Mouse (Mus musculus): ENCODE measurements around the gene C1qbp. TPM values are rescaled to one million over a fixed set of nuclear protein-coding genes. Genes with fewer than 3 reads are reported as not detected.

The C1qbp gene
- total RNA-seq, 2 experiments from 2014 or later: 120 TPM

GRCm38 (mm10) chr11:70975193-70975592, 7.6 kb downstream of the C1qbp start:
- no peak for DNase-seq (ENCODE audit: low spot score)

GRCm38 (mm10) chr11:70973947-70974346, 8.9 kb downstream of the C1qbp start:
- no peak for DNase-seq (ENCODE audit: low spot score)

- no peak for DNase-seq (ENCODE audit: low spot score)
Measured at GRCm38 (mm10) chr11:70972586-70972985, 10.2 kb downstream of the C1qbp start.

- DNase-seq (ENCODE audit: low spot score): no peak
Measured at GRCm38 (mm10) chr11:70970560-70971540, 12.0 kb downstream of the C1qbp start.

- DNase-seq (ENCODE audit: low spot score): peak; percentile 94
Measured at GRCm38 (mm10) chr11:70969821-70970559, 12.8 kb downstream of the C1qbp start, which contains the start of the genes Nup88 and Rpain. Gene Nup88 (minus strand): TSS chr11:70969973. Gene Rpain (plus strand): TSS chr11:70970213.

GRCm38 (mm10) chr11:70969271-70969794, 13.5 kb downstream of the C1qbp start:
- no peak for DNase-seq (ENCODE audit: low spot score)

- no peak for DNase-seq (ENCODE audit: low spot score)
Measured at GRCm38 (mm10) chr11:70964222-70964907, 18.5 kb downstream of the C1qbp start.

- no peak for DNase-seq (ENCODE audit: low spot score)
Measured at GRCm38 (mm10) chr11:70960786-70961554, 21.9 kb downstream of the C1qbp start.

- DNase-seq (ENCODE audit: low spot score): no peak
Measured at GRCm38 (mm10) chr11:70954711-70955110, 28.1 kb downstream of the C1qbp start.

- DNase-seq (ENCODE audit: low spot score): no peak
Measured at GRCm38 (mm10) chr11:70944935-70945817, 37.6 kb downstream of the C1qbp start.

- DNase-seq (ENCODE audit: low spot score): no peak
Measured at GRCm38 (mm10) chr11:70943651-70944050, 39.2 kb downstream of the C1qbp start.

- no peak for DNase-seq (ENCODE audit: low spot score)
Measured at GRCm38 (mm10) chr11:70942596-70942995, 40.2 kb downstream of the C1qbp start.

- DNase-seq (ENCODE audit: low spot score): no peak
Measured at GRCm38 (mm10) chr11:70935316-70935715, 47.5 kb downstream of the C1qbp start.

- DNase-seq (ENCODE audit: low spot score): no peak
Measured at GRCm38 (mm10) chr11:70931461-70931860, 51.4 kb downstream of the C1qbp start.

Other genes starting within 250 kb of the C1qbp start
- gene Zfp3, start 218.8 kb downstream of the C1qbp start, total RNA-seq (2021): 10 to 100 TPM; 12.0 to 13.0 TPM
- gene Scimp, start 170.4 kb downstream of the C1qbp start, total RNA-seq (2021): not detected
- 10 to 100 TPM; 36.6 to 39.7 TPM for gene Rabep1, start 138.2 kb downstream of the C1qbp start, total RNA-seq (2021)
- gene Nup88, start 13.1 kb downstream of the C1qbp start, total RNA-seq (2021): 10 to 100 TPM; 31.7 to 33.8 TPM
- 10 to 100 TPM; 13.6 TPM for gene Rpain, start 12.8 kb downstream of the C1qbp start, total RNA-seq (2021)
- 1 to 10 TPM; 6.1 to 7.6 TPM for gene Dhx33, start 21.4 kb upstream of the C1qbp start, total RNA-seq (2021)
- gene Mis12, start 36.6 kb upstream of the C1qbp start, total RNA-seq (2021): 1 to 10 TPM; 5.0 to 6.7 TPM
- 10 to 100 TPM; 14.2 TPM for gene Derl2, start 36.8 kb upstream of the C1qbp start, total RNA-seq (2021)
- under 1 TPM in 1 of 2 experiments, not detected in 1; 0.16 TPM for gene 6330403K07Rik, start 50.5 kb upstream of the C1qbp start, total RNA-seq (2021)
- under 1 TPM; 0.12 to 0.23 TPM for gene Nlrp1a, start 161.7 kb upstream of the C1qbp start, total RNA-seq (2021)
- under 1 TPM; 0.07 to 0.09 TPM for gene Nlrp1b, start 247.7 kb upstream of the C1qbp start, total RNA-seq (2021)

Data from gastrocnemius, adult 18-20 months (tissue).